Mouse (Mus musculus): ENCODE measurements around the gene Rbm25. TPM values are rescaled to one million over a fixed set of nuclear protein-coding genes. Genes with fewer than 3 reads are reported as not detected.

Gene Rbm25
- polyA plus RNA-seq, 1 experiment from 2014 or later: 82.1 TPM

DNA sequence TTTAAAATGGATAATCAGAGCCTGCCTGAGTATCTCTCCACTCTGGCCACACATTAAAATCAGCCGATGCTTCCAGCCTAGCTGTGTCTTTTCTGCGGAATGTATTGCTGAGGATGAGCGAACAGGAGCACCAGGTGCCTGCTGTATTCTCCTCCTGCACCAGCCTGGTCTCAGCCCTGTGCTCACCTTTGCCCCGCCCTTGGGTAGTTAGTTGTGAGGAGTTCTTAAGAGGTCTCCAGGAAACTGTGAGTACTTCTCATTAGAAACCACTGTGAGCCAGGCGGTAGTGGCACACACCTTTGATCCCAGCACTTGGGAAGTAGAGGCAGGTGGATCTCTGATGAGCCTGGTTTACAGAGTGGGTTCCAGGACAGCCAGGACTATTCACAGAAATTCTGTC lies 101.2 kb downstream of the Rbm25 start:
- H3K27ac ChIP-seq (ENCODE audit: low read length): no peak overlapping the region
- H3K9ac ChIP-seq (ENCODE audit: low read depth, low read length): no peak overlapping the region
- H3K36me3 ChIP-seq (ENCODE audit: control insufficient read depth, insufficient read depth): peaks cover 44% of the 10 kb centered on the region
- ATAC-seq (ENCODE audit: low read depth): no peak
- no peak overlapping the region for H3K4me2 ChIP-seq (ENCODE audit: low read depth, low read length)
- H3K27me3 ChIP-seq (ENCODE audit: control insufficient read depth, insufficient read depth, low read depth, low read length): no peaks in the 10 kb centered on the region
- no peaks in the 10 kb centered on the region for H3K9me3 ChIP-seq (replicated peaks; ENCODE audit: control insufficient read depth, low read length)
- no peak overlapping the region for H3K4me3 ChIP-seq (ENCODE audit: low read depth, low read length)
- no peaks in the 10 kb centered on the region for H3K4me1 ChIP-seq (ENCODE audit: control insufficient read depth, low read depth, low read length)
- 83% methylated on average over 5 of the region's 5 CpGs for whole genome bisulfite sequencing (ENCODE audit: insufficient replicate concordance)

Other genes with a start within 250 kb of the Rbm25 start
- gene Dpf3, start 143.5 kb upstream of the Rbm25 start, polyA plus RNA-seq (2015; fragmentation: Nextera tagmentation; extraction: Ambion mirVana): 7.1 and 7.8 TPM in 2 replicates
- gene Dcaf4, start 110.8 kb upstream of the Rbm25 start, polyA plus RNA-seq (2015; fragmentation: Nextera tagmentation; extraction: Ambion mirVana): 15.5 and 18.3 TPM in 2 replicates
- 9.4 and 9.9 TPM in 2 replicates for gene Zfyve1, start 34.0 kb upstream of the Rbm25 start, polyA plus RNA-seq (2015; fragmentation: Nextera tagmentation; extraction: Ambion mirVana)
- gene Psen1, start 56.9 kb downstream of the Rbm25 start, polyA plus RNA-seq (2015; fragmentation: Nextera tagmentation; extraction: Ambion mirVana): 19.2 and 22.5 TPM in 2 replicates
- 1.3 and 1.7 TPM in 2 replicates for gene Papln, start 132.4 kb downstream of the Rbm25 start, polyA plus RNA-seq (2015; fragmentation: Nextera tagmentation; extraction: Ambion mirVana)